Mouse (Mus musculus) liver (tissue): ENCODE measurements around the gene Clic3.
"Not testable (repeated sequence)": the region's sequence is repeated elsewhere in the genome, so short reads cannot be mapped to it uniquely, and the experiment has no call there.

ENCODE experiments used
- DNase-seq: peaks from one replicate; pipeline ENCODE4 v3.0.0-alpha.2; 2020; ENCODE audit warnings: mixed read lengths

The Clic3 gene

GRCm38 (mm10) chr2:25456205-25456953, at the start of gene Clic3:
Clic3 (plus strand) TSS chr2:25456838.
- DNase-seq = peak; percentile 21

DNA sequence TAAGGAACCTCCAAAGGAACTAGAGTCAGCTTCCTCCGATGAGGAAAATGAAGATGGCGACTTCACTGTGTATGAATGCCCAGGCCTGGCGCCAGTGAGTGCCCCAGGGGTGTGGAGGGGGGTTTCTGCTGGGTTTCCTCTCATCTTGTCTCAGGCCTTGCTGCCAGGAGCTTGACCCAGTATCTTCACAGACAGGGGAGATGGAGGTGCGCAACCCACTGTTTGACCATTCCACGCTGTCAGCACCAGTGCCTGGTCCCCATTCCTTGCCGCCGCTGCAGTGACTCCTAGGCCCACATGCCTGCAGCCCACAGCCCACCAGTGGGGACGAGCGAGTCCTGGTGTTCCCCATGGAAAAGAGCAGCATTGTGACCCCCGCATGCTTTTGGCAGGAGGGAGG, 47.7 kb upstream of the Clic3 start:
- no peak for DNase-seq

DNA sequence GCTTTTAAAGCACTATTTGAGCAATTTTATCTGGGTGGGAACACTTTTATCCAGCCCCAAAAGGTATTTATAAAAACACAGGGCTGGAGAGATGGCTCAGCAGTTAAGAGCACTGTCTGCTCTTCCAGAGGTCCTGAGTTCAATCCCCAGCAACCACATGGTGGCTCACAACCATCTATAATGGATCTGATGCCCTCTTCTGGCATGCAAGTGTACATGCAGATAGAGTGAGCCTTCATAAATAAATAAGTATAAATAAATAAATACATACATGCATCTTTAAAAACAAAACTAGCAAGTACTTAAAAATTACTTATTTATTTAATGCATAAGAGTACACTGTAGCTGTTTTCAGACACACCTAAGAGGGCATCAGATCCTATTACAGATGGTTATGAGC, 43.2 kb upstream of the Clic3 start:
- not testable (repeated sequence) for DNase-seq

DNA sequence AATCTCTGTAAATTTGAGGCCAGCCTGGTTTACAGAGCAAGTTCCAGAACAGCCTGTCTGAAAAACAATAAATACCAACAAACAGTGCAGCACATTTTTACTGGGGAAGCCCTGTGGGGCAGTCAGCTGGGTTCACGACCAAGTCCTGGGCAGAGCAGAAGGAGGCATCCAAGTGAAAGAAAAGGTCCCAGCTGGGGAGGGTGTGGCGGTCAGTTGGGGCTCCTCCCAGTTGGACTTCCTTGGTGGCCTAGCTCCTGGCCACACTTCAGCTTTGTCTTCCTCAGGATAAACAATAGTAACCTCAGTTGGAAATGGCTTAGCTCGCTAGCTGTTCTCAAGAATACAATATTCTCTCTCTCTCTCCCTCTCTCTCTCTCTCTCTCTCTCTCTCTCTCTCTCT, 39.2 kb upstream of the Clic3 start:
- DNase-seq = no peak

- DNase-seq = peak; percentile 59
Measured at GRCm38 (mm10) chr2:25421896-25422295, 34.7 kb upstream of the Clic3 start.

- no peak for DNase-seq
Measured at GRCm38 (mm10) chr2:25422587-25423410, 33.8 kb upstream of the Clic3 start, which contains the start of gene Fut7. Fut7 (plus strand) TSS chr2:25423267.

- no peak for DNase-seq
Measured at GRCm38 (mm10) chr2:25423626-25424025, 33.0 kb upstream of the Clic3 start.

GRCm38 (mm10) chr2:25425481-25425880, 31.2 kb upstream of the Clic3 start:
- DNase-seq = no peak

DNA sequence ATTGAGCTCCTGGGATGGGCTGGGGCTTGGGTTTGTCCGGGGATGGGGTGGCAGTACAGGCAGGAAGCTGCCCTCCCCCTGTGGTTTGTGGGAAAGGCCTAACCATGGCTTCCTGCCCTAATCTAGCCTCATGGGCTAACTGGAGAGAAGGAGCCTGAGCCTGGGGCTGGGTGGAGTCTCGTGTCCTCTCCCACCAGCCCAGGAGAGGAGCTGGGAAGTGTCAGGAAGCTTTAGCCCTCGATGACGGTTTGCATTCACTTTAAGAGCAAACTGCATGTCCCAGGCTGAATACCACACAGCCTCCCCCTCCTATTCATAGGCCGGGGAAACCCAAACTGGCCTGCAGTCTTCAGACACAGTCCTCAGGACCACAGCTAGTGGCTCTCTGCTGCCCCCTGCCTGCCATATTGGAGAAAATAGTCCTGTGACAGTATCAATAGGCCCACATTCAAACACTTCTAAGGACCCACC, 29.9 kb upstream of the Clic3 start:
- peak; percentile 81 for DNase-seq

- no peak for DNase-seq
Measured at GRCm38 (mm10) chr2:25427256-25427655, 29.4 kb upstream of the Clic3 start.

DNA sequence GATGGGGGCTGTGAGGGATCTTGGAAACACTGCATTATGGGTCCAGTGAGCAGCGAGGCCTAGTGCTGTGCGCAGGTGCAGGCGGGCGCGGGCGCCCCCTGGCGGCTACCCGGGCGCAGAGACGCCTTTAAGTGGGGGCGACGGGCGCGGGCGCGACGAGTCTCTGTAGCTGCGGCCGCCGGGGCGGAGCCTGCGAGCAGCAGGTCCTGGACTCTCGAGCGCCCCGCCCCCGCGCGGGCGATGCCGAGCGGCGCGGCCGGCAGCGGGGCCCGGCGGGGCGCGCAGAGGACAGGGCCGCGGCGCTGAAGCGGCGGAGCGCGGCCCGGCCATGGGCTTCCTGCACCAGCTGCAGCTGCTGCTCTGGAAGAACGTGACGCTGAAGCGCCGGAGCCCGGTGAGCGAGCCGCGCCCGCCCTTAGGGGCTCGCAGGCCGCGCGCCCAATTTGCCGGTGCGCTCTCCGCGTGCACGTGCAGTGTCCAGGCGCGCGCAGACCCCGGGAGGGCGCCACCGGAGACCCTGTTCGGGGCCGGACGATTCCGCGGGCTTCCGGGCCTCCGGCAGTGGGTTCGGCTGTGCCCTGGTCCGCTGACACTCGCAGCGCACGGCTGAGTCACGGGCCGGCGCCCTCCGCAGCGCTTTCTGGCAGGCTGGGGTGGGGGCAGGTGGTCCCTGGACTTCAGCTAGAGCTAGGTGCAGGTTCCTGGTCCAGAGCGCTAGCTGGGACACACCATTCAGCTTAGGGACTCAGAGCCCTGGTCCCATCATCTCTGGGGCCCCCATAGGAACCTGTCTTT, 28.0 kb upstream of the Clic3 start, which contains the start of gene Abca2:
Abca2 (plus strand) TSS at position 262 of the 795 bp plus-strand sequence.
- peak; percentile 93 for DNase-seq

GRCm38 (mm10) chr2:25429435-25430180, 27.0 kb upstream of the Clic3 start:
- DNase-seq = no peak

DNA sequence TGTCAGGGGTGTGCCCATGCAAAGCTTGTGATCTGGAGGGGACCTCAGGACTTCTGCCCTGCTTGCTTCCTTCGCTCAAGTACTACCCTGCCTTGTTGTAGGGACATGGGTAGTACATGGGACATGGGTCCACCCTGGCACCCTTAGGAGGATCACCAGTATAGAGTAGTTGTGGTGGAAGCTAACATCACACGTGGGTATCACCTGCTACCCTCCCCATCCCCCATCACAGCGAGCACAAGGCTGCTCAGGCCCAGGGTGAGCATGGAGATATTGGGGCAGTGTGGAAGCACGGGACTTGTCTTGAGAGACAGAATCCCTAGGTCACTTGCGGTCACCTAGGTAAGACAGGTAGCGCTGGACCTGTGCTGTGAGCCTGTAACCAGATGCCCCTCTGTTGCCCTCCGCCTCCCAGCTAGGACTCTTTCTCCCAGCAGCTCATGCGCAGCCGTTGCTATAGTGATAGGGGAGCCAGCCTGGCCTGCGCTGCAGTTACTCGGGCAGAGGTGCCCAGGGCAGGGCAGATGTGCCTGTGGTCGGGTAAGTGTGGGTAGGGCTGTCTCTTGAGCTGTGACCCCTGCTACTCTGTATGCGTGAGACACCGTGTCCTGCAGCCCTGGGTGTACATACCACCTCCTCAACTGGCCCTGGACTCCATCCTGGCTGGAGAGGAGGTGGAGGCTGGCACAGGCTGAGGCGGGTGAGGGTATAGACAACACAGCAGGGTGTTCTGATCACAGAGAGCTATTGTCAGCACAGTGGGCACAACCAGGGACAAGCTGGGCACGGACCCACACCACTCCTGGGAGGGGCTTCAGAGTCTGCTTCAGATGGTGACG, 26.0 kb upstream of the Clic3 start:
- DNase-seq = peak; percentile 2

DNA sequence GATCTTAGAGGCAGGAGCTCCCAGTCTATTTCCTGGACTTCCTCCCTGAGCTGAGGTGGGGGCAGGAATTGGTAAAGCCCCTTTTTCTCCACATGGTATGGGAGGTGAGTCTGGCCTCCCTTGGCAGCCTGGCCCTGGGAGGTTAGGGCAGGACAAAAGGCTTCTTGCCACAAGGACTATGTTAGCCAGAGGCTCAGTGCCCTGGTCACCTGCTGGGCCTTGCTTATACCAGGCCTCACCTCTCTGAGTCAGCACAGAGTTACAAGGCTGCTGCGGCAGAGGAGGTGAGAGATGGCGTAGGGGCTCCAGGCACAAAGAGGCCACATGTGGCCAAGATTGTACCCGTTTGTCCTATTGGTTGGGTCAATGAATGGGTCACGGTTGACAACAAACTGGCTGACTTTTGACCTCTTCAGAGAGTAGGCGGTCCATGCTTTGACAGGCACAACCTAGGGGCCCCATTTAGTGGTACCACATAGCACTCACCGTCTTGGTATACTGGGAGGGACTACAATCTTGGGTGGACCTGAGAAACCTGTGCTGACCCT, 25.3 kb upstream of the Clic3 start:
- peak; percentile 3 for DNase-seq

DNA sequence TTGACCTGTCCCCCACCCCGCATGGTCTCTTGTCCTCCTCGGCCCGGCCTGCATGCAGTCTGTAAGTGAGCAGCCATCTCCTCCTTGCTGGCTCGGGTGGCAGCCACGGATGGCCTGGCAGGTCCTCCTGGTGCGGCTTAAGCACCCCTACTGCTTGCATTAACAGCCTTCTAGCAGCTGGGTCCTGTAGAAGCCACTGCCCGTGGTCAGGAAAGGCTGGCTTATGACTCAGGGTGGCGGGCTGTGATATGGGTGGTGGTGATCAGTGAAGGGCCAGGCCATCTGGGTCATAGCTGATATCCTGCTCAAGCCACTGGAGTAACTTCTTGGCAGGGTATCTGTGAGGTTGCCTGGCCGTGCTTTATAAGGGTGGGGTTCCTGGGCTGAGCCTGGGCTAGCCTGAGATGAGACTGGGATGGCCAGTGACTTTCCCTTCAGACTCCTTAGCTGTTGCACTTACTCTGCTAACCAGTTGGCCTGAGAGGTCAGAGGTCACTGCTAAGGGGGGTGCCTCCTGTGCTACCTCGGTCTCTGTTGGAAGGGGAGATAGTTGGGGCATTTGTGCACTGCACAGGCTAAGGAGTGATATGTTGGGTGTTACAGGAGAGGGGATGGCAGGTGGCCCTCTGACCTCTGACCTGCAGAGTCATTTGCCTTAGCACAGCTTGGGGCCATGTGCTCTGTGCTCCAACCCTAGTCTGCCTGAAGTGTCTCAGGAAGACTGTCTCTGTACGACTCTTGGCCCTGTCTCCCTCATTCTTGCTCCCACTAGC, 24.1 kb upstream of the Clic3 start:
- DNase-seq = peak; percentile 5

DNA sequence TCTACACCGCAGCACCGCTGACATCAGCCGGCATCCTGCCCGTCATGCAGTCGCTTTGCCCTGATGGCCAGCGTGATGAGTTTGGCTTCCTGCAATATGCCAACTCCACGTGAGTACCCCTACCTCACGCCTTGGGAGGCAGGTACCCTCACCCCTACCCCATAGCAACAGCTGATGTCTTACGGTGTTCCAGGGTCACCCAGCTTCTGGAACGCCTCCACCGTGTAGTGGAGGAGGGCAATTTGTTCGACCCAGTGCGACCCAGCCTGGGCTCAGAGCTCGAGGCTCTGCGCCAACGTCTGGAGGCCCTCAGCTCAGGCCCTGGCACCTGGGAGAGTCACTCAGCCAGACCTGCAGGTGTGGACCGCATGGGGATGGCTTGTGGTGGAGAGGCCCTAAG, 23.5 kb upstream of the Clic3 start:
- no peak for DNase-seq

DNA sequence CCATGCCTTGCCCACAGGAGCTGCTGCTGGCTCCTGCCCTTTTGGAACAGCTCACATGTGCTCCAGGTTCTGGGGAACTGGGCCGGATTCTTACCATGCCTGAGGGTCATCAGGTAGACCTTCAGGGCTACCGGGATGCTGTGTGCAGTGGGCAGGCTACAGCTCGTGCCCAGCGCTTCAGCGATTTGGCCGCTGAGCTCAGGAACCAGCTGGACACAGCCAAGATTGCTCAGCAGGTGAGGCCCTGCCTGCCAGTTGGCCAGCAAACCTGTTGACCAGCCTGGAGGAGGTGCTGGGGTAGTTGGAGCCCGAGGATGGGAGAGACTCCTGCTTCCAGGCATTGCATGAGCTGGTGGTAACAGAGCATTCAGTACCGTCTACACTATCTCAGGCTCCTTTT, 22.3 kb upstream of the Clic3 start:
- DNase-seq = peak; percentile 2

DNA sequence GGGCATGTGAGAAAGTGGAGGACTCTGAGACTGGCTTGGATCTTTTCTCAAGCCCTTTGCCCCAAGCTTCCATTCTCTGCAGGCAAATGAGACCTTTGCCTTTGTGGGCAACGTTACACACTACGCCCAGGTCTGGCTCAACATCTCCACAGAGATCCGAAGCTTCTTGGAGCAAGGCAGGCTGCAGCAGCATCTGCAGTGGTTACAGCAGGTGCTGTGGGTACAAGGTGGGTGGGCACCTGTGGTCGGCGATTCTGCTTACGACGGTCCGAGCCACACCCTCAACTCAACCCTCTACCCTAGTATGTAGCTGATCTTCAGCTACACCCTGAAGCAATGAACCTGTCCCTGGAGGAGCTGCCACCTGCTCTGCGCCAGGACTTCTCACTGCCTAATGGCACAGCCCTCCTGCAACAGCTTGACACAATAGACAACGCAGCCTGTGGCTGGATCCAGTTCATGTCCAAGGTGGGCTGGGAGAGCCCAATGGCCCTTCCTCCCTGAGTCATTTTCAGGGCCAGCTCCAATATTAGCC, 20.3 kb upstream of the Clic3 start:
- DNase-seq = no peak

DNA sequence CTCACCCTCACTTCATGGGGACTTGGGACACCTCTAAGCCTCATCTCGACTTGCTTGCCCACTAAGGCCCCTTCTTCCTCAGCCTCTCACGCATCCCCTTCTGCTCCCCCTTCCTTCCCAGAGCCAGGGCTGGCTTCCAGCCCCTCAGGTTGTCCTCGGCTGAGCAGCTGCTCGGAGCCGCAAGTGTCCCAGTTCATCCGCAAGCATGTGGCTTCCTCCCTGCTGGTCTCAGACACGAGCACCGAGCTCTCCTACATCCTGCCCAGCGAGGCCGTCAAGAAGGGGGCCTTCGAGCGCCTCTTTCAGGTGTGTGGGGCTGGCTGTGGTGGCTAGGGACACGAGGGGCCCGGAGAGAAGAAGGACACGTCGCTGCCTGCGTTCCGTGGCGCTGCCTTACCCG, 15.6 kb upstream of the Clic3 start:
- DNase-seq = no peak

DNA sequence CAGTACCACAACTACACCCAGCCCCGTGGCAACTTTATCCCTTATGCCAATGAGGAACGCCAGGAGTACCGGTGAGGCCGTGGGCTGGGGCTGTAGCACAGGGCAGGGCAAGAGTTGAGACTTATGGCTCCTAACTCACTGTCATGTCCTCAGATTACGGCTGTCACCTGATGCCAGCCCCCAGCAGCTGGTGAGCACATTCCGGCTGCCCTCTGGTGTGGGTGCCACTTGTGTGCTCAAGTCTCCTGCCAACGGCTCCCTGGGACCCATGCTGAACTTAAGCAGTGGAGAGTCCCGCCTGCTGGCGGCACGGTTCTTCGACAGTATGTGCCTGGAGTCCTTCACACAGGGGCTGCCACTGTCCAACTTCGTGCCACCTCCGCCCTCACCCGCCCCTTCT, 14.0 kb upstream of the Clic3 start:
- DNase-seq = no peak
